Mouse (Mus musculus) liver, adult 2 months (tissue): ENCODE measurements around the gene Sh3pxd2a.

Experiments
- CTCF ChIP-seq: fragments of 200-500 bp; IDR thresholded peaks from 2 replicates; pipeline ENCODE4 v1.5.1; 2011; ENCODE audit warnings: low read depth, low read length, control low read depth
- POLR2A ChIP-seq: fragments of 200-500 bp; IDR thresholded peaks from 2 replicates; pipeline ENCODE4 v1.6.1; 2011; ENCODE audit warnings: low read length, control low read depth; ENCODE audit not compliant: insufficient read depth; ENCODE audit errors: extremely low read depth

DNA sequence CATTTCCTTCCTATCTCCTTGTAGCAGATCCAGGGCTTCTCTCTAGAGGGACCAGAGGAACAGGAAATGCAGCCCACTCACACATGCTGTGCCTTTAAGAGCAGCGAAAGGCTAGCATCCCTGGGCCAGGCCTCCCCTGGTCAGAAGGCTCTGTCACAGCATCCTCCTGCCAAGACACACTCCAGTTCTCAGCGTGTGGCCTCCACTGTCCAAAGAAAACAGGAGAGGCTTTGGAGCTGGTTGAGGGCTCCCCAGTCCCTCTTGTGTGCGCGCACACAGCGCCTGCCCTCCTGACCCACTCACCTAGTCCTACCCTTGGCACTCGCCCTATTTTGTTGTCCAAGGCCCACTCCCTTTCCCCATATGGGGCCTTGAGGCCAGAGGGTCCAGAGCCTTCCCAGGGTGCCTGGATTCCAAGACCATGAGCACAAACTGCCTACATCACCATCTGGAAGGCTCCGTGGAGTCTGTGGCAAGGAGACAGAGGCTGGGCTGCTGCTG is 171.7 kb downstream of the Sh3pxd2a start:
- no peak for TF ChIP-seq POLR2A
- no peak for TF ChIP-seq CTCF
